Mouse (Mus musculus) liver, embryonic 14.5 days (tissue): ENCODE data around the gene Mon2. TPM values are rescaled to one million over a fixed set of nuclear protein-coding genes. Genes with fewer than 3 reads are reported as not detected.
"Not testable (repeated sequence)": the region's sequence is repeated elsewhere in the genome, so short reads cannot be mapped to it uniquely, and the experiment has no call there.

Experiments
- ATAC-seq: fragments of 200-750 bp; cut with Nextera tagmentation; 2 replicates; pipeline ENCODE4 v1.8.0; 2017; ENCODE audit warnings: moderate number of reproducible peaks, mild to moderate bottlenecking, moderate library complexity; ENCODE audit not compliant: insufficient read depth
- DNase-seq, 3 experiments: peaks; one replicate each; pipeline ENCODE4 v3.0.0-alpha.2; 2012 to 2013; ENCODE audit warnings: low read depth in 3 of 3, low spot score in 3 of 3
- H3K27ac ChIP-seq: fragments of 300-500 bp; sonication (generic); 2 replicates; pipeline ENCODE4 v1.5.1; 2014; ENCODE audit warnings: moderate library complexity, mild to moderate bottlenecking, control low read depth, inconsistent platforms
- H3K27me3 ChIP-seq: fragments of 300-500 bp; sonication (generic); 2 replicates; pipeline ENCODE4 v1.6.1; 2014; ENCODE audit warnings: mild to moderate bottlenecking, low read length, moderate library complexity; ENCODE audit not compliant: control insufficient read depth, insufficient read depth
- H3K36me3 ChIP-seq: fragments of 300-500 bp; sonication (generic); replicated peaks from 2 replicates; pipeline ENCODE4 v1.6.1; 2014; ENCODE audit warnings: low read depth; ENCODE audit not compliant: control insufficient read depth, insufficient read depth
- H3K4me1 ChIP-seq, 2 experiments: fragments of 200-500 bp in 1 of 2; fragments of 300-500 bp in 1 of 2; sonication (generic) in 1 of 2; replicated peaks; 2 replicates each; pipeline ENCODE4 v1.6.1; 2012 to 2014; ENCODE audit warnings: antibody characterized with exemption in 1 of 2, inconsistent platforms in 1 of 2, low read length in 1 of 2; ENCODE audit not compliant: control insufficient read depth in 2 of 2, insufficient read depth in 2 of 2
- H3K4me2 ChIP-seq: fragments of 300-500 bp; sonication (generic); 2 replicates; pipeline ENCODE4 v1.6.1; 2014; ENCODE audit warnings: low read depth, mild to moderate bottlenecking, control low read depth, moderate library complexity
- H3K4me3 ChIP-seq, 2 experiments: fragments of 200-500 bp in 1 of 2; fragments of 300-500 bp in 1 of 2; sonication (generic) in 1 of 2; 2 replicates each; pipeline ENCODE4 v1.5.1; 2012 to 2014; ENCODE audit warnings: low read depth in 2 of 2, low read length in 2 of 2, mild to moderate bottlenecking in 2 of 2, control low read depth in 1 of 2, inconsistent platforms in 1 of 2, moderate library complexity in 1 of 2; ENCODE audit not compliant: insufficient read depth in 1 of 2
- H3K9ac ChIP-seq: fragments of 300-500 bp; sonication (generic); replicated peaks from 2 replicates; pipeline ENCODE4 v1.6.1; 2014; ENCODE audit warnings: mild to moderate bottlenecking, control low read depth, moderate library complexity
- H3K9me3 ChIP-seq: fragments of 300-500 bp; sonication (generic); 2 replicates; pipeline ENCODE4 v1.6.1; 2016; ENCODE audit warnings: low read length, mixed read lengths; ENCODE audit not compliant: control insufficient read depth
- CTCF ChIP-seq: IDR thresholded peaks from 2 replicates; pipeline ENCODE4 v1.5.1; 2016; ENCODE audit warnings: antibody characterized with exemption, low read depth, control low read depth
- EP300 ChIP-seq: IDR thresholded peaks from 2 replicates; pipeline ENCODE4 v1.6.1; 2016; ENCODE audit warnings: antibody characterized with exemption, low read depth
- WGBS: fragments of 180-500 bp; shearing (Covaris S2); extraction: QIAGEN DNeasy Blood & Tissue Kit; methylation state at CpG from one replicate; pipeline ENCODE4 v1.1.7; 2014; ENCODE audit not compliant: insufficient replicate concordance; 5-methylcytosine and 5-hydroxymethylcytosine counted together
- polyA plus RNA-seq, 2 experiments: library from polyadenylated mRNA; depleted of rRNA in 1 of 2; stranded (reverse) in 1 of 2; unstranded in 1 of 2; fragments of >200 nt; fragmentation: Nextera tagmentation in 1 of 2; extraction: Ambion mirVana in 1 of 2; gene quantifications; 2 replicates each; pipeline versions ENCODE4 v1.2.1 to v1.2.3; 2012 to 2014

The Mon2 gene
- polyA plus RNA-seq, 2 experiments = 9.8 to 12.6 TPM

GRCm38 (mm10) chr10:122970188-122970587 lies 106.1 kb downstream of the Mon2 start:
- H3K4me3 ChIP-seq = no peak overlapping the region
- no peak overlapping the region for H3K9ac ChIP-seq
- no peaks in the 10 kb centered on the region for H3K36me3 ChIP-seq
- H3K27ac ChIP-seq = no peak overlapping the region
- no peaks in the 10 kb centered on the region for H3K4me1 ChIP-seq
- H3K4me2 ChIP-seq = no peak overlapping the region
- TF ChIP-seq CTCF = no peak
- no peak for TF ChIP-seq EP300
- H3K27me3 ChIP-seq = no peaks in the 10 kb centered on the region
- ATAC-seq (no peak), DNase-seq (no peak)
- 43% methylated on average over 7 of the region's 7 CpGs for WGBS
- H3K9me3 ChIP-seq = no peaks in the 10 kb centered on the region

- no peaks in the 10 kb centered on the region for H3K4me1 ChIP-seq
- ATAC-seq (no peak), DNase-seq (no peak)
- TF ChIP-seq CTCF = no peak
- no peak for TF ChIP-seq EP300
- H3K9me3 ChIP-seq = no peaks in the 10 kb centered on the region
- 56% methylated on average over 7 of the region's 7 CpGs for WGBS
- no peak overlapping the region for H3K4me2 ChIP-seq
- H3K36me3 ChIP-seq = no peaks in the 10 kb centered on the region
- H3K4me3 ChIP-seq = no peak overlapping the region
- H3K9ac ChIP-seq = no peak overlapping the region
- no peak overlapping the region for H3K27ac ChIP-seq
- no peaks in the 10 kb centered on the region for H3K27me3 ChIP-seq
Observed at GRCm38 (mm10) chr10:122966421-122966820, 109.9 kb downstream of the Mon2 start.

GRCm38 (mm10) chr10:122965650-122966049 lies 110.7 kb downstream of the Mon2 start:
- not testable (repeated sequence) for H3K27me3 ChIP-seq, H3K9me3 ChIP-seq, H3K9ac ChIP-seq, H3K4me3 ChIP-seq, DNase-seq, H3K4me1 ChIP-seq, H3K36me3 ChIP-seq, H3K27ac ChIP-seq, ATAC-seq, H3K4me2 ChIP-seq
- 75% methylated on average over 4 of the region's 5 CpGs for WGBS

GRCm38 (mm10) chr10:122964241-122964636 lies 112.1 kb downstream of the Mon2 start:
- Histone ChIP-seq H3K27me3 (no peaks in the 10 kb centered on the region), H3K9me3 (no peaks in the 10 kb centered on the region), H3K4me1 (no peaks in the 10 kb centered on the region), H3K9ac (no peak overlapping the region), H3K36me3 (no peaks in the 10 kb centered on the region), H3K4me2 (no peak overlapping the region), H3K27ac (no peak overlapping the region), H3K4me3 (no peak overlapping the region)
- ATAC-seq = no peak
- DNase-seq = no peak
- 29% methylated on average over 4 of the region's 4 CpGs for whole genome bisulfite sequencing
- TF ChIP-seq EP300 (no peak), CTCF (no peak)

- DNase-seq (no peak), ATAC-seq (no peak)
- H3K27ac ChIP-seq = no peak overlapping the region
- H3K4me3 ChIP-seq = no peak overlapping the region
- no peaks in the 10 kb centered on the region for H3K27me3 ChIP-seq
- no peaks in the 10 kb centered on the region for H3K4me1 ChIP-seq
- no peaks in the 10 kb centered on the region for H3K36me3 ChIP-seq
- no peak overlapping the region for H3K9ac ChIP-seq
- TF ChIP-seq EP300 (no peak), CTCF (no peak)
- no peak overlapping the region; the same call in 1 of the 2 replicates for H3K4me2 ChIP-seq
- H3K9me3 ChIP-seq = no peaks in the 10 kb centered on the region
- 18% methylated on average over 21 of the region's 21 CpGs for WGBS
Observed at GRCm38 (mm10) chr10:122963463-122964240, 112.7 kb downstream of the Mon2 start.
